Mouse (Mus musculus) embryonic fibroblast, embryonic 13.5 days (primary cell): ENCODE results near the gene Zfp106. TPM values are rescaled to one million over a fixed set of nuclear protein-coding genes. Genes with fewer than 3 reads are reported as not detected.

Source experiments
- H3K27ac ChIP-seq: 2 replicates; pipeline ENCODE4 v1.5.1; 2012; ENCODE audit warnings: low read length, control low read depth, inconsistent platforms; ENCODE audit not compliant: insufficient read depth
- H3K4me1 ChIP-seq: 2 replicates; pipeline ENCODE4 v1.6.1; 2011; ENCODE audit warnings: low read length; ENCODE audit not compliant: control insufficient read depth, insufficient read depth
- H3K4me3 ChIP-seq: 2 replicates; pipeline ENCODE4 v1.5.1; 2011; ENCODE audit warnings: mild to moderate bottlenecking, control low read depth, low read length; ENCODE audit not compliant: insufficient read depth
- CTCF ChIP-seq: IDR thresholded peaks from 2 replicates; pipeline ENCODE4 v1.5.1; 2011; ENCODE audit warnings: mild to moderate bottlenecking, control low read depth, low read length, moderate library complexity, borderline replicate concordance; ENCODE audit not compliant: insufficient read depth
- POLR2A ChIP-seq: IDR thresholded peaks from 2 replicates; pipeline ENCODE4 v1.6.1; 2011; ENCODE audit warnings: low read depth, mild to moderate bottlenecking, control low read depth, low read length, moderate library complexity
- polyA plus RNA-seq: library from polyadenylated mRNA; stranded (reverse); fragments of >200 nt; gene quantifications from 2 replicates; pipeline ENCODE4 v1.2.4, GENCODE M21; 2011; ENCODE audit warnings: low read depth; ENCODE audit not compliant: missing spikeins, insufficient read length

The Zfp106 gene
- polyA plus RNA-seq, 1 experiment: 102 TPM

DNA sequence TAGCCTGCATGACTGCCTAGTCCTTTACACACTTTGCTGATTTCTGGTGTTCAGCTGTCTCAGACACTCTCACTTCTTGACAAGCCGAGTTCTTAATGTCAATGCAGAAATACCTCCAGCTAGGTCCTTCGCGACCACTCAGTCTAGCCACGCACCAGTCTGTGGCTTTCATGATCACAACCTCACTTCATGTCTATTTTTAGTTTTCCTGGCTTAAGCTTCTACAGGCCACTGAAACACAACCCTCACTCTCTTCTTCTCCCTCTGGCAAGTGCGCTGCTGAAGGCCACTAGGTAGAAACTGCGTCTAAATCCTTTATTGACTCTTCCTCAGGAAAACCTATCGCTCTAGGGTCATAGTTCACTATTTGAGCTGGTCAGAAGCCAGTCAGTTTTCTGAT lies 100.3 kb downstream of the Zfp106 start:
- TF ChIP-seq CTCF: no peak
- no peak for TF ChIP-seq POLR2A
- no peak overlapping the region for H3K27ac ChIP-seq
- no peak overlapping the region for H3K4me3 ChIP-seq
- H3K4me1 ChIP-seq: no peaks in the 10 kb centered on the region

DNA sequence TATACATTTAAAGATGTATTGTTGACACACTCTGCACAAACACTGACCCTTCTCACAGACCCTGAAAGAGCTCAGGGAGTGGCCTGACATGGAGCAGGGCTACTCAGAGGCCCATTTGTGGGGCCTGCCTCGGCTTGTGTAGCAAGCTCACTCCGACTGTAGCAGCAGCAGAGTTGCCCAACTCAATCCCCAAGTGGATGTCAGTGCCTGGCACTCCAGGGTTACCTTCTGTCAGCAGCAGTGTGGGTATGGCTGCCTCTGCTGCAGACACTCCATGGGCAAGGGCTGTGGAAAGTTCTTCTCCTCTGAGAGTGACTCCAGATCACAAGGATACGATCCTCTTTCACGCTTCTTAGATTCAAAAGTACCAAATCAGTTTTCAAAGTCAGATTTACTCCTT lies 103.4 kb downstream of the Zfp106 start:
- no peak overlapping the region for H3K4me3 ChIP-seq
- no peaks in the 10 kb centered on the region for H3K4me1 ChIP-seq
- no peak for TF ChIP-seq POLR2A
- no peak for TF ChIP-seq CTCF
- no peak overlapping the region for H3K27ac ChIP-seq

Other genes starting within 250 kb of the Zfp106 start
- gene Pla2g4f, start 249.7 kb downstream of the Zfp106 start, polyA plus RNA-seq: not detected in 2 replicates
- gene Vps39, start 210.7 kb downstream of the Zfp106 start, polyA plus RNA-seq: 24.9 and 27.7 TPM in 2 replicates
- gene Ganc, start 159.9 kb downstream of the Zfp106 start, polyA plus RNA-seq: 7.3 and 11.1 TPM in 2 replicates
- gene Tmem87a, start 159.7 kb downstream of the Zfp106 start, polyA plus RNA-seq: 28.2 and 36.4 TPM in 2 replicates
- gene Capn3, start 107.8 kb downstream of the Zfp106 start, polyA plus RNA-seq: not detected in 2 replicates
- gene Snap23, start 3.8 kb upstream of the Zfp106 start, polyA plus RNA-seq: 111 and 115 TPM in 2 replicates
- gene Haus2, start 45.5 kb upstream of the Zfp106 start, polyA plus RNA-seq: 19.5 and 26.0 TPM in 2 replicates
- 13.0 and 16.6 TPM in 2 replicates for gene Lrrc57, start 45.7 kb upstream of the Zfp106 start, polyA plus RNA-seq
- 8.6 and 11.5 TPM in 2 replicates for gene Stard9, start 65.3 kb upstream of the Zfp106 start, polyA plus RNA-seq